Mouse (Mus musculus): ENCODE results near the gene Slc45a2. TPM values are rescaled to one million over a fixed set of nuclear protein-coding genes. Genes with fewer than 3 reads are reported as not detected.
"Not testable (repeated sequence)": the region's sequence is repeated elsewhere in the genome, so short reads cannot be mapped to it uniquely, and the experiment has no call there.

Slc45a2 gene
- polyA plus RNA-seq, 1 experiment from 2014 or later: not detected

DNA sequence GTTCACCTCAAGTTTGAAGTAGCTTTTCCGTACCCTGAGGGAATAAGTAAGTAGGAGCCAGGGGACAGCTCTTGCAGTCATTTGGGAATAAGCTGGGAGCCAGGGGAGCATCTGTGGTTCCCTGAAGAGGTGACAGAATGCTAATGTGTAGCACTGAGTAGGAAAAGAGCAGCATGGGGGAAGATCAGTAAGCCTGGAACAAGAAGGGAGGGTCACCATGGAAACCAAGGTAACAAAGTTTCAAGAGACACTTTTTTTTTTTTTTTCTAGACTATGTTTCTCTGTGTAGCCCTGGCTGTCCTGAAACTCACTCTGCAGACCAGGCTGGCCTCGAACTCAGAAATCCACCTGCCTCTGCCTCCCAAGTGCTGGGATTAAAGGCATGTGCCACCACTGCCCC is 14.0 kb upstream of the Slc45a2 start:
- not testable (repeated sequence) for H3K27ac ChIP-seq (ENCODE audit: low read depth, low read length); H3K4me2 ChIP-seq (replicated peaks; ENCODE audit: low read depth, low read length); H3K27me3 ChIP-seq (ENCODE audit: control insufficient read depth, insufficient read depth, low read length); H3K4me1 ChIP-seq (ENCODE audit: control insufficient read depth, insufficient read depth, low read length); ATAC-seq (ENCODE audit: low FRiP score, low TSS enrichment); H3K9ac ChIP-seq (ENCODE audit: low read depth, low read length); H3K9me3 ChIP-seq (ENCODE audit: control insufficient read depth, low read length); H3K4me3 ChIP-seq (ENCODE audit: low read length)
- 81% methylated on average over 2 of the region's 2 CpGs for WGBS
- peaks cover 13% of the 10 kb centered on the region for H3K36me3 ChIP-seq (ENCODE audit: control insufficient read depth, insufficient read depth, low read length)

DNA sequence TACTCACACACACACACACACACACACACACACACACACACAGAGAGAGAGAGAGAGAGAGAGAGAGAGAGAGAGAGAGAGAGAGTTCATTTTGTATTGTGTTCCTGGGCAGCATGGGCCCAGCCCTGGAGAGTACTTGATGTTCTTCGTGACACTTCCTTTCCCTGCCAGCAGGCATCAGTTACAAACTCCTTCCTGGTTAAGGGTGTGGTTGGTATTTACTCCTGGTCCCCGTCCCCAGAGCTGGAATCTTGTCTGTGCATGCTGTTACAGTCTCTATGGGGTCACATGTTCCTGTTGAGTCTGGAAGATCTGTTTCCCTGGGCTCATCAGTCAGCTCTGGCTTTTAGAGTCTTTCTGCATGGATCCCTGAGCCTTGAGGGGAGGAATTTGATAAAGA is 10.1 kb upstream of the Slc45a2 start:
- Histone ChIP-seq H3K36me3 (ENCODE audit: control insufficient read depth, insufficient read depth, low read length) (peaks cover 19% of the 10 kb centered on the region), H3K4me3 (ENCODE audit: low read length) (no peak overlapping the region), H3K4me1 (ENCODE audit: control insufficient read depth, insufficient read depth, low read length) (no peaks in the 10 kb centered on the region), H3K27ac (ENCODE audit: low read depth, low read length) (no peak overlapping the region), H3K9me3 (ENCODE audit: control insufficient read depth, low read length) (no peaks in the 10 kb centered on the region), H3K9ac (ENCODE audit: low read depth, low read length) (no peak overlapping the region), H3K4me2 (replicated peaks; ENCODE audit: low read depth, low read length) (no peak overlapping the region), H3K27me3 (ENCODE audit: control insufficient read depth, insufficient read depth, low read length) (no peaks in the 10 kb centered on the region)
- WGBS: 59% methylated on average over 2 of the region's 2 CpGs
- no peak for ATAC-seq (ENCODE audit: low FRiP score, low TSS enrichment)

GRCm38 (mm10) chr15:10991566-10991965 is 9.0 kb upstream of the Slc45a2 start:
- 89% methylated on average over 1 of the region's 1 CpGs for WGBS
- H3K36me3 ChIP-seq (ENCODE audit: control insufficient read depth, insufficient read depth, low read length): peaks cover 19% of the 10 kb centered on the region
- H3K4me3 ChIP-seq (ENCODE audit: low read length): no peak overlapping the region
- no peaks in the 10 kb centered on the region for H3K9me3 ChIP-seq (ENCODE audit: control insufficient read depth, low read length)
- no peak for ATAC-seq (ENCODE audit: low FRiP score, low TSS enrichment)
- no peak overlapping the region for H3K27ac ChIP-seq (ENCODE audit: low read depth, low read length)
- H3K27me3 ChIP-seq (ENCODE audit: control insufficient read depth, insufficient read depth, low read length): no peaks in the 10 kb centered on the region
- no peaks in the 10 kb centered on the region for H3K4me1 ChIP-seq (ENCODE audit: control insufficient read depth, insufficient read depth, low read length)
- no peak overlapping the region for H3K9ac ChIP-seq (ENCODE audit: low read depth, low read length)
- H3K4me2 ChIP-seq (replicated peaks; ENCODE audit: low read depth, low read length): no peak overlapping the region

GRCm38 (mm10) chr15:10999832-11000231 is 689 bp upstream of the Slc45a2 start:
- H3K36me3 ChIP-seq (ENCODE audit: control insufficient read depth, insufficient read depth, low read length): peaks cover 5% of the 10 kb centered on the region; the same call in 1 of the 2 replicates
- no peak overlapping the region for H3K9ac ChIP-seq (ENCODE audit: low read depth, low read length)
- no peak overlapping the region for H3K4me3 ChIP-seq (ENCODE audit: low read length)
- ATAC-seq (ENCODE audit: low FRiP score, low TSS enrichment): 0 out of 2 replicates have a peak, but pooled peaks have one; percentile 35
- WGBS: 43% methylated on average over 5 of the region's 5 CpGs
- no peak overlapping the region for H3K27ac ChIP-seq (ENCODE audit: low read depth, low read length)
- no peaks in the 10 kb centered on the region for H3K4me1 ChIP-seq (ENCODE audit: control insufficient read depth, insufficient read depth, low read length)
- no peak overlapping the region for H3K4me2 ChIP-seq (replicated peaks; ENCODE audit: low read depth, low read length)
- H3K27me3 ChIP-seq (ENCODE audit: control insufficient read depth, insufficient read depth, low read length): no peaks in the 10 kb centered on the region
- H3K9me3 ChIP-seq (ENCODE audit: control insufficient read depth, low read length): no peaks in the 10 kb centered on the region

- H3K4me3 ChIP-seq (ENCODE audit: low read length): no peak overlapping the region
- no peaks in the 10 kb centered on the region for H3K36me3 ChIP-seq (ENCODE audit: control insufficient read depth, insufficient read depth, low read length)
- no peak overlapping the region for H3K27ac ChIP-seq (ENCODE audit: low read depth, low read length)
- no peaks in the 10 kb centered on the region for H3K9me3 ChIP-seq (ENCODE audit: control insufficient read depth, low read length)
- 67% methylated on average over 4 of the region's 4 CpGs for WGBS
- no peaks in the 10 kb centered on the region for H3K4me1 ChIP-seq (ENCODE audit: control insufficient read depth, insufficient read depth, low read length)
- no peaks in the 10 kb centered on the region for H3K27me3 ChIP-seq (ENCODE audit: control insufficient read depth, insufficient read depth, low read length)
- no peak overlapping the region for H3K9ac ChIP-seq (ENCODE audit: low read depth, low read length)
- no peak overlapping the region for H3K4me2 ChIP-seq (replicated peaks; ENCODE audit: low read depth, low read length)
- no peak for ATAC-seq (ENCODE audit: low FRiP score, low TSS enrichment)
Observed at GRCm38 (mm10) chr15:11003791-11004190, 3.3 kb downstream of the Slc45a2 start.

GRCm38 (mm10) chr15:11004646-11005045 is 4.1 kb downstream of the Slc45a2 start:
- no peak overlapping the region for H3K27ac ChIP-seq (ENCODE audit: low read depth, low read length)
- no peak for ATAC-seq (ENCODE audit: low FRiP score, low TSS enrichment)
- H3K4me2 ChIP-seq (replicated peaks; ENCODE audit: low read depth, low read length): no peak overlapping the region
- H3K4me1 ChIP-seq (ENCODE audit: control insufficient read depth, insufficient read depth, low read length): no peaks in the 10 kb centered on the region
- H3K9ac ChIP-seq (ENCODE audit: low read depth, low read length): no peak overlapping the region
- H3K9me3 ChIP-seq (ENCODE audit: control insufficient read depth, low read length): no peaks in the 10 kb centered on the region
- no peak overlapping the region for H3K4me3 ChIP-seq (ENCODE audit: low read length)
- H3K36me3 ChIP-seq (ENCODE audit: control insufficient read depth, insufficient read depth, low read length): no peaks in the 10 kb centered on the region
- H3K27me3 ChIP-seq (ENCODE audit: control insufficient read depth, insufficient read depth, low read length): no peaks in the 10 kb centered on the region
- WGBS: 80% methylated on average over 6 of the region's 6 CpGs

- 22% methylated on average over 5 of the region's 5 CpGs for WGBS
- no peak overlapping the region for H3K4me3 ChIP-seq (ENCODE audit: low read length)
- no peak for ATAC-seq (ENCODE audit: low FRiP score, low TSS enrichment)
Observed at GRCm38 (mm10) chr15:11008756-11009155, 8.2 kb downstream of the Slc45a2 start.

GRCm38 (mm10) chr15:11010976-11011548 is 10.5 kb downstream of the Slc45a2 start:
- H3K4me3 ChIP-seq (ENCODE audit: low read length): no peak overlapping the region
- ATAC-seq (ENCODE audit: low FRiP score, low TSS enrichment): no peak
- H3K4me2 ChIP-seq (replicated peaks; ENCODE audit: low read depth, low read length): no peak overlapping the region
- H3K36me3 ChIP-seq (ENCODE audit: control insufficient read depth, insufficient read depth, low read length): no peaks in the 10 kb centered on the region
- H3K27me3 ChIP-seq (ENCODE audit: control insufficient read depth, insufficient read depth, low read length): no peaks in the 10 kb centered on the region
- H3K27ac ChIP-seq (ENCODE audit: low read depth, low read length): no peak overlapping the region
- WGBS: 88% methylated on average over 11 of the region's 11 CpGs
- H3K4me1 ChIP-seq (ENCODE audit: control insufficient read depth, insufficient read depth, low read length): 0 out of 2 replicates have a peak, but pooled peaks cover 2% of the 10 kb centered on the region
- H3K9ac ChIP-seq (ENCODE audit: low read depth, low read length): no peak overlapping the region
- H3K9me3 ChIP-seq (ENCODE audit: control insufficient read depth, low read length): no peaks in the 10 kb centered on the region

More at GRCm38 (mm10) chr15:11008756-11009155, 8.2 kb downstream of the Slc45a2 start:
- Histone ChIP-seq H3K27me3 (ENCODE audit: control insufficient read depth, insufficient read depth, low read length) (no peaks in the 10 kb centered on the region), H3K4me1 (ENCODE audit: control insufficient read depth, insufficient read depth, low read length) (no peaks in the 10 kb centered on the region), H3K36me3 (ENCODE audit: control insufficient read depth, insufficient read depth, low read length) (no peaks in the 10 kb centered on the region), H3K9me3 (ENCODE audit: control insufficient read depth, low read length) (no peaks in the 10 kb centered on the region), H3K4me2 (replicated peaks; ENCODE audit: low read depth, low read length) (no peak overlapping the region), H3K27ac (ENCODE audit: low read depth, low read length) (no peak overlapping the region), H3K9ac (ENCODE audit: low read depth, low read length) (no peak overlapping the region)

- Histone ChIP-seq H3K36me3 (ENCODE audit: control insufficient read depth, insufficient read depth, low read length) (no peaks in the 10 kb centered on the region), H3K27ac (ENCODE audit: low read depth, low read length) (no peak overlapping the region), H3K27me3 (ENCODE audit: control insufficient read depth, insufficient read depth, low read length) (no peaks in the 10 kb centered on the region), H3K4me2 (replicated peaks; ENCODE audit: low read depth, low read length) (no peak overlapping the region), H3K9ac (ENCODE audit: low read depth, low read length) (no peak overlapping the region), H3K4me1 (ENCODE audit: control insufficient read depth, insufficient read depth, low read length) (0 out of 2 replicates have a peak, but pooled peaks cover 2% of the 10 kb centered on the region), H3K9me3 (ENCODE audit: control insufficient read depth, low read length) (no peaks in the 10 kb centered on the region), H3K4me3 (ENCODE audit: low read length) (no peak overlapping the region)
- ATAC-seq (ENCODE audit: low FRiP score, low TSS enrichment): peak; percentile 73; the same call in 1 of the 2 replicates
- 34% methylated on average over 2 of the region's 2 CpGs for WGBS
Observed at GRCm38 (mm10) chr15:11014931-11015330, 14.4 kb downstream of the Slc45a2 start.
